Mouse (Mus musculus): ENCODE results near the gene Scn5a.

The Scn5a gene

GRCm38 (mm10) chr9:119504981-119505658, 73.7 kb downstream of the Scn5a start:
- no peak for DNase-seq (ENCODE audit: low spot score in 2 of 2)

- no peak for DNase-seq (ENCODE audit: low spot score in 2 of 2)
These were observed 75.2 kb downstream of the Scn5a start for GRCm38 (mm10) chr9:119503613-119504012.

- DNase-seq (ENCODE audit: low spot score in 2 of 2): no peak
These were observed 79.9 kb downstream of the Scn5a start for GRCm38 (mm10) chr9:119498885-119499284.

GRCm38 (mm10) chr9:119498247-119498607, 80.6 kb downstream of the Scn5a start:
- DNase-seq (ENCODE audit: low spot score in 2 of 2): no peak

- peak; percentile 63 to 72 for DNase-seq (ENCODE audit: low spot score in 2 of 2)
These were observed 81.1 kb downstream of the Scn5a start for GRCm38 (mm10) chr9:119497546-119498246.

GRCm38 (mm10) chr9:119496960-119497359, 81.9 kb downstream of the Scn5a start:
- no peak for DNase-seq (ENCODE audit: low spot score in 2 of 2)

- DNase-seq (ENCODE audit: low spot score in 2 of 2): peak in 1 of 2 experiments; percentile 59
These were observed 82.5 kb downstream of the Scn5a start for GRCm38 (mm10) chr9:119496354-119496753.

GRCm38 (mm10) chr9:119484868-119485267, 93.9 kb downstream of the Scn5a start:
- no peak for DNase-seq (ENCODE audit: low spot score in 2 of 2)

- peak in 1 of 2 experiments; percentile 19 for DNase-seq (ENCODE audit: low spot score in 2 of 2)
These were observed 94.4 kb downstream of the Scn5a start for GRCm38 (mm10) chr9:119484420-119484819.

GRCm38 (mm10) chr9:119483554-119484353, 95.1 kb downstream of the Scn5a start:
- DNase-seq (ENCODE audit: low spot score in 2 of 2): peak; percentile 64 to 74

- DNase-seq (ENCODE audit: low spot score in 2 of 2): no peak
These were observed 97.2 kb downstream of the Scn5a start for GRCm38 (mm10) chr9:119481612-119482011.

GRCm38 (mm10) chr9:119479297-119479696, 99.5 kb downstream of the Scn5a start:
- DNase-seq (ENCODE audit: low spot score in 2 of 2): peak; percentile 83 to 85

- DNase-seq (ENCODE audit: low spot score in 2 of 2): peak; percentile 24 to 43
These were observed 100.5 kb downstream of the Scn5a start for GRCm38 (mm10) chr9:119478345-119478744.

- DNase-seq (ENCODE audit: low spot score in 2 of 2): no peak
These were observed 101.1 kb downstream of the Scn5a start for GRCm38 (mm10) chr9:119477754-119478153.

GRCm38 (mm10) chr9:119474717-119475611, 103.9 kb downstream of the Scn5a start:
- peak; percentile 75 to 77 for DNase-seq (ENCODE audit: low spot score in 2 of 2)

GRCm38 (mm10) chr9:119473608-119474164, 105.1 kb downstream of the Scn5a start:
- no peak for DNase-seq (ENCODE audit: low spot score in 2 of 2)

- no peak for DNase-seq (ENCODE audit: low spot score in 2 of 2)
These were observed 105.8 kb downstream of the Scn5a start for GRCm38 (mm10) chr9:119473011-119473410.

- peak in 1 of 2 experiments; percentile 46 for DNase-seq (ENCODE audit: low spot score in 2 of 2)
These were observed 106.4 kb downstream of the Scn5a start for GRCm38 (mm10) chr9:119472412-119472918.

GRCm38 (mm10) chr9:119469691-119470353, 109.0 kb downstream of the Scn5a start:
- DNase-seq (ENCODE audit: low spot score in 2 of 2): peak; percentile 79 to 87

GRCm38 (mm10) chr9:119465595-119465994, 113.2 kb downstream of the Scn5a start:
- DNase-seq (ENCODE audit: low spot score in 2 of 2): peak in 1 of 2 experiments; percentile 57

Measured in heart, adult 9 months (tissue).